Mouse (Mus musculus) layer of hippocampus, adult 9-10 months (tissue): ENCODE measurements at regions not wholly inside any gene's neighbourhood (a gene's known extent, or its start where the extent isn't known, plus 50 kb on each side); places are given as distances from the start of the nearest gene placed in this dataset.
"Not testable (repeated sequence)": the region's sequence is repeated elsewhere in the genome, so short reads cannot be mapped to it uniquely, and the experiment has no call there.

ENCODE experiments used
- DNase-seq: peaks from one replicate; pipeline ENCODE4 v3.0.0; 2022; ENCODE audit warnings: low spot score

DNA sequence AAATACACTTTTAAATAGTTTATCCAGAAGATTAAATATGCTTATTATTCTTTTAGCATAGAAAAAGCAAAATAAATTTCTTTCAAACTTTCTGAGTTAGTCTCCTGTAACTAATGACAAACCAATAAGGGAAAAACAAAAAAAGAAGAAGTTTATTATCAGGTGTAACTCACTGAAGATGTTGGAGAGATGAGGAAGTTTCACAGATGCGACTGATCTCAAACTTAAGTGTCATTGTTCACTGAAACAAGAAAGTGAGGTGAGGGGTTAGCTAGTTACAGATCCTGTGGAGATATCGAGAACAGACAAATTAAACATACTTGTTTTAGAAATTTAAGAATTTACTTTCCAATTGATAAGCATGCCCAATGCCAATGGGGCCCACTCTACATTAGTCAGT, 199.2 kb downstream of the Wdr20rt start:
- no peak for DNase-seq

DNA sequence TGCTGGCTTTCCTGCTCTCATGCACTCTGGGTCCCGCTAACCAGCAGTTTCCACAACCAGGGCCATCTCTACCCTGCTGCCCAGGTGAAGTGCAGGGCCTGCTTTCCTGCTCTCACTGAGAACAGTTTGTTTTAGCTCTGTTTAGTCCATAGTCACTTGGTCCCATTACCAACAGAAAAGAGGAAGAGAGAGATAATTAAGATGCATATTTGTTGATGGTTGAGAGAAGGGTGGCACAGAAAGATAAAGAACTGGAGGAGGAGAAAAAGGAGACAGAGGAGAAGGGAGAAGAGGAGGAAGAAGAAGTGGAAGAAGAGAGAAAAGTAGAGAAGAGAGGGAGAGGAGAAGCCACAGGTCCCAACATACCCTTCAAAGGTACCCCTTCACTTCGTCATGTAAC, 200.1 kb downstream of the Wdr20rt start:
- no peak for DNase-seq

DNA sequence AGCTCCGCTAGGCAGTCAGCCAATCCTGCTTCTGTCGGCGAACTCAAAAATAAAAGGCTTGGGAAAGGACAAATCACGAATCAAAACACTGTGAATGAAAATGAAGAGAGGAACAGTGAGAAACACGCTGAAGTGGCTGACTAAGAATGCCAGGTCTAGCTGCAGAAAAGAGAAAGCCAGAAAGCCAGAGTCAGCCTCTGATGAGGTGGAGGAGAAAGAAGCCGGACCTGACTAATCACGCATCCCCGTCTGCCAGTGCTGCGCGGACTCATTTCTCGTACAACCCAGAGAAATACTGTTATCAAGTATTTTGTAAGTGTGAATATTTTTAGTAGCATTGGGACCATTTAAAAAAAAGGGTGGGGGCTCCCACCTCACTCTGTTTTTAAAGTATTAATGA, 201.6 kb downstream of the Wdr20rt start:
- DNase-seq = no peak

DNA sequence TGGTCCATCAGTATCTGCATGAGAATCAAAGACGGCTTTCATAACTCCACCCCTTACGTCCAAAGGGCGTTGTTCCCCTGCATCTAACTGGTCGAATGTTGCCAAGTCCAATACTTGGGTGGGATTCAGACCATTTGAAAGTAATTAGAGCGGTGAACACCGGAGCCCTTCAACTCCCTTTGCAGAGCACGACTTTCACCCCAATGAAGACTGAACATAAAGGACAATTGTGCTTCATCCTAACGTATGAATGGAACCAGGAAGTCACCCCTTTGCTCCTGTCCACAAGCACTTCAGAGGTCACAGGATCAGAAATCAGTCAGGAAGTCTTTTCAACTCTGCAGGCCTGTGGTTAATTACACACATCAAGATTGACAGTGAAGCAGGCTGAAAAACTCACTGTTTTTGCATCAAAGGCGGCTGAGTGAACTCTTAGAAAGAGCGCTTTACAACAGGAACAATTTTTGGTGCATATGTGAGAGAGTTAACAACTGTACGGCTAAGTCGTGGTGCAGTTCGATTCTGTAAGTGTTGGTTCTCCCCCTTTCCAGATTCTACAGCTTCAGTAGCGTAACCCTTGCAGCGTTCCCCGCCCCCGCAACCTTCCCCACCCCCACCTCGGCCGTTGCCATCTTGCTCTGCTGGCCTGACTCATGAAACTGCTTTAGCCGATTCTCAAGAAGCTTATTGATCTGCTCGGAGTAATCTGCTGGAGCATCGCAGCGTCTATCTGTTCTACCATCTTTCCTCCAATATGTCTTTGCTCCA, 203.1 kb downstream of the Wdr20rt start:
- DNase-seq = no peak

DNA sequence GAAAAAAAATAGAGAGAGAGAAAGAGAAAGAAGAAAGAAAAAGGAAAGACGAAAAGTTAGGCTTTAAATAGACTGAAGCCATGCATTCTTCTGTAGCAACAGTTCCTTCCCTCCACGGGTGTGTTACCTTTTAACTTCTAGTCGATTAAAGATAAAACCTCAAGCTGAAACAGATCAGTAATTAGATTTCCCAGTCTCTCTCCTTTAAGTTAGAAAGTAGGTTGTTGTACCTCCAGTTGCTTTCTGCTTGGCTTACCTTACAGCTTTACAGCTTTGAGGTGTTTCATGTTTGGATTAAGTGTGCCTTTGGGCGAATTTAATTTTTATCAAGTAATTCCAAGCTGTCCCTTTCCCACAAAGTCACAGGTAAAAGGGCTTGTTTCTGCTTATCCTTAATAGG, 225.5 kb downstream of the Wdr20rt start:
- DNase-seq = no peak

DNA sequence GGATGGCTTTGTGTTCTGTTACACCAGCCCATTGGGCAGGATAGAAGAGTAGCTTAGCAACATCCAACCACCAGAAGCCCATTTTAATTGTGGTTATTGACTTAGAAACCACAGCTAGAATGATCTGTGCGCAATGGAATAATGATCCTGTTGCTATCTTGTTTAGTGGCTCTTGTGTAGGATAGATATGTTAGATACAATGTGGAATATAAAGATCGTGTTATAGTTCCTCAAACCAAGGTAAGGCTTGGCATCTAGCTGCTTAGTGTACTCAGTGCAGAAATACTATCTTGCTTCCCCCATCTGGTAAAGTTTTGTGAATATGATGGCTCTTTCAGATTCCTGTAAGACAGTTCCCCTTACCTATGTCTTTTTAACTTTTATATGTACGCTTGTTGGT, 230.4 kb downstream of the Wdr20rt start:
- DNase-seq = no peak

DNA sequence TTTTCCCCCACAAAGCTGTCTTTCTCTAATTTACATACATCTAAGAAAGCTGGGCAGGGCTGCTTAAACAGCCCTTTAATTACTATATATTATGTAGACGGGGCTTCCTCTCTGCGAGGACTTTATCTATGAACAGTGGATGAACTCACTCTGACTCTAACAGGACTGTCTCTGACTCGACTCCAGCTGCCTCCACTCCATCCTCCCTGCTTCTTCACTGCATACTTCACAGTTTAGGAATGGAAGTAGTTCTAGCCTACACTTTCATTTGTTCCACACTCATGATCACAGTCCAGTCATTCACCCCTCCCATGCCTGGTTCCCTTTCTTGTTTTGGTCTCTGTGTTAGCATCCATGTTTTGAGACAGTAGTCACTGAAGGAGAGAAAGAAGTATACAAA, 231.6 kb downstream of the Wdr20rt start:
- no peak for DNase-seq

DNA sequence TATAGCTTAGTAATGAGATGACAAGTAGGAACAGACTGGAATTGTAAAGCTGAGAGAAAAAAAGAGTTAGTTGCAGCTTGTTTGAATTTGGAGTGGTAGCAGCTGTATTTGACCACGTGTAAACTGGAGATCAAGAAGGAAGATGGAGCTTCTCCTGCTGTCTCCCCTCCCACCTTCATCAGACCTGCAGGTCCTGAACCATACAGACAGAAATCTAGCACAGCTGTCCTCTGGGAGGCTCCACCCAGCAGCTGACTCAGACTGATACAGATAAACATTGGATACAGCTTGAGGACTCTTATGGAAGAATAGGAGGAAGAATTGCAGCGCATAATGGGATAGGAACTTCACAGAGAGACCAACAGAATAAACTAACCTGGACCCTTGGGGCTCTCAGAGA, 238.9 kb downstream of the Wdr20rt start:
- DNase-seq = no peak

DNA sequence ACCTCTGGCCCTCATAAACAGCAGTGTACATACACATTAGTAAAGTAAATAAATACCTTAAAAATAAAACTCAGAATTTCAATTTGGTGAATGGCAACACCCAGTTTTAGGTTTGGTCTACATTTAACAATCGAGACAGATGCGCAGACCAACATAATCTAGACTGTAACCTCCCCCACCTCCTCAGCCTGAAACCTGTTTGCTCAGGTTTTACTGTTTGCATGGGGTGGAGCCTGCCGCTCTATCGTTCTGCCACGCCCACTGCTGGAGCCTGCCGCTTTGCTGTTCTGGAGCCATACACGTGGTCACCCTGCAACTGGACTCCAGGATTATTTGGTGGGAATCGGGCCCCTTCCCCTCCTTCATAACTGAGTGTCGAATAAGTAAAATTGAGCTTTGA, 253.4 kb downstream of the Wdr20rt start:
- not testable (repeated sequence) for DNase-seq

DNA sequence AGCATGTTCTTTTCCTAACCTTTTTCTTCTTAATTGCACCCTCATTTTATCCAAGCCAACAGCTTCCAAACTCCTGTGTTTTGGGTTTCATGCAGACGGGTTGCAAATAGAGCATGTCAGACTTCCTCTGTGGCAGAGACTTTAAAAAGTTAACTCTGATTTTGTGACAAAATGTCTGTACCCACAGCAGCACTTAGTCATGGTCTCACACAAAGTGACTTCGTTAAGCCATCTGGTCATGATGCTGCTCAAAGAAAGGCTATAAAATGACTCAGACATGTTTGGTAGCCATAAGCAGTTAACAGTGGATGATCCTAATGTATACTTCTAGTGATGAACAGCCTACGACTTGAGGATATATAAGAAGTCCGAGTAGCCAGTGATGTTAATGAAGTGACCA, 255.5 kb downstream of the Wdr20rt start:
- DNase-seq = no peak

DNA sequence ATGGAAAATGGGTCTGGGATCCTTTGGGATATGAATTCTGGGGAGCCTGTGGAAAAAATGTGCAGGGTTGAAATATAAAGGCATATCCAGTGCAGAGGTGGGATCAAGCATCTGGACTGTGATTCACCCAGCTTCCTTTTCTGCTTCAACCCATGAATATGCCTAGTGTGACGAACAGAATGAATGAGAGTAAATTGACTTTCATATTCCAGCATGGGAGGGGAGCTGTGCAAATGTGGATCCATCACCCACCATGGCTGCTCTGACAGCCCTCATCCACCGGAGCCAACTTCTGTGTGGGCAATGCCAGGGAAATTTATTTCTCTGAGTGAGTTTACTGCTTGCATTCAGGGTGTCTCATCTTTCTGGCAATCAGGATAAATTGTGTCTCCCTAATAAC, 265.8 kb downstream of the Wdr20rt start:
- DNase-seq = no peak

DNA sequence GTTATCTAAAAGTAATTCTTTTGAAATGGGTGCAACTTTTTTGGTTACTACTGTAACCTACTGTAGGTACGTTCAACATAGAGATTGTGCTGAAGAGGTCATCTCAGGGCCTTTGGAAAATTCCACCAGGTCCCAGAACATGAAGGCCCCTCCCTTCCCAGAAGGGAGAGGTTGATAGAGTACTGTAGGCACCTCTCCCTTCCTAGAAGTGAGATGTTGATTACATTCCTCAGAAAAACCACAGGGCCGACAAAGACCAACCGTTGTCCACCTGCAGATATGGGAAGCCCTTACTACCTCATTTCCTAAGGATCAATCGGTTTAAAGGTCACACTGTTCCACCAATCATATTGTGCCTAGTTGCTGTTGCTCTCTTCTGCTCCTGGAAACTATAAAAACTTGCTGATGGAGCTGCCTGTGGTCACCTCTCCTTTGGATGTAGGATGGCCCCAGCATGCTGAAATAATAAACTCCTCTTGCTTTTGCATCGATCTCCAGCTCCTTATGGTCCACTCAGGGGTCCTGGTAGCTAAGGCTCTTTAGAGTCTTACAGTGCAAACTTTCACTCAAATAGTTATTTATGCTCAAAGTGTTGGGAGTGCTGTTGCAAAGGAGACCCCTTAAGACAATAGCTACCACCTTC, 269.2 kb downstream of the Wdr20rt start:
- no peak for DNase-seq

DNA sequence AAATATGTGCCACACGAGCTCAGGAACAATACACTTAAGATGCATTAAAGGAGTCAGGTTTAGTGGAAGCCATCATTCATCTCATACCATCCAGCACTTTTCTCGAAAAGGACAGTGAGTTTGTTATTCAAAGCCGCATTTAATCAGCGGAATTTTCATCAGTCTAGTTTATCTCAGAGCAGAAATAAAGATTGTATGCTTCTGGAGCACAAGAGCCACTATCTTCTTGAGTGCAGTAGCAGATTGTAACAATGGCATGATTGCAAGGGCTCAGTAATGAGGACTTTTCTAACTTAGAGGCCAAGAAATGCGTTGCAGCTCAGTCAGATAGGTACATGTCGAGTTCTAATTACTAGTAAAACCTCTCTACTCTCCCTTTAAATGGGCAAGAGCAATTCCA, 271.3 kb downstream of the Wdr20rt start:
- DNase-seq = no peak

DNA sequence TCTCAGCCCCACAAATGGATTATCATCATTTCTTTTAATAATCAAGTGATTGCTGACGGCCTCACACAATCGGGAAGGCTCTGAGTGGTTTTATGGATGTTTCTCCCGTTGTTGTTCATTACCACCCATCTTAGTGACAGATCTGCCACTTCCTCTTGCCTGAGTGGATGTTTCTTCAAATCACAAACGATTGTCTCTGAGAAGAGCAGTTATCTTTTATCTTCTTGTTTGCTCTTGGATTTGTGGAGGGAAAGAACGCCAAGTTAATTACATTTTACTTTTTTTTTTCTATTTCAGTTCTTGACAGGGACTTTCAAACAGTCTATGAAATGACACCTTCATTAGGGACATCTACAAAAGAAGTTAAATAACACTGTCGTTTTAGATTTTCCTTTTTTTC, 272.3 kb downstream of the Wdr20rt start:
- DNase-seq = no peak

DNA sequence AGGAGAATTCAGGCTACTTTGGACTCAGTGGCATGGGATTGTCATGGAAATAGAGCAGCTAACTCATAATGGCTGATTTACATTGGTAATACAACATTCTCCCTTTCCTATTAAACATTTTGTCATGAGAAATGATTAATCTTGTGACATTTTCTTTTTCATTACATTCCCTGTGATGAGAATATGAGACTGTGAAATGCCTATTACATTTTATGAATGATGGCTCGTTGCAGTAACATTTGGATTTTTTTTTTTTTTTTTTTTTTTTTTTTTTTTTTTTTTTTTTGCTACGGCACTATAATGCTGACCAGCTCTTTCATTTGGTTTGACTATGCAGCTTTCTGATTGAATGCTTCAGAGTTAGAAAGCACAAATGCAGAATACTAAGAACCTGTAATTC, 276.1 kb downstream of the Wdr20rt start:
- DNase-seq = no peak

DNA sequence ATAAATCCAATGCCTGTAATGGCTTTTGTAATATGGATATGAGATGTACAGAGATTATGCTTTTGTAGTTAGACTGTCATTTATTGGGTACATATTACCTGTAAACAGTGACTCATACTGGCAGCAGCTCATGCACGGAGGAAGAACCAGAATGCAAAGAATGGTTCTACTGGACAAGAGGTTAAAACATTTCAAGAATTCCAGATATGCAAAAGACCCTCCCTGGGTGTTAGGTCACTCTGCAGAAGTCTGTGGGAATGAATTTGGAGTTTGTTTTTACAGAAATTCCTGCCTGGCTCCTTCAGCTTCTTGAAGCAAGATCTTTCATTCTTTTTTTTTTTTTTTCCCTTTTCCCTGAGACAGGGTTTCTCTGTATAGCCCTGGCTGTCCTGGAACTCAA, 276.7 kb downstream of the Wdr20rt start:
- no peak for DNase-seq

DNA sequence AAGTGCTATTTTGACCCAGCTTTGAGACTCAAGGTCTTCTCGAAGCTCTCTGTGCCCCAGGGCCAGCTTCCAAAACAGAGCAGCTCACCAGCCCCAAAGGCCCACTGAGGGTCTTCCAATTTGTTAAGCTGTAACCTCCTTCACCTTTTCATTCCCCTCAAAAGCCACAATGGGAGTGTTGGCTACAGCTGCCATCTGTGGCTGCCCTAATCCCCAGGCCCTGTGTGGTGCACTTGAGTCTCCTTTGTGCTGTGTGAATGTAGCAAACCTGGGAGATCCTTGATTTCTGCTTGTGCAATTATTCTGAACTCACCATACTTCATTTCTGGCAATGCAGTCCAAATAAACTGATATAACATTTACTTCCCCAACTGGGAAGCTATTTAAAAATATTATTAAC, 287.8 kb downstream of the Wdr20rt start:
- DNase-seq = no peak

DNA sequence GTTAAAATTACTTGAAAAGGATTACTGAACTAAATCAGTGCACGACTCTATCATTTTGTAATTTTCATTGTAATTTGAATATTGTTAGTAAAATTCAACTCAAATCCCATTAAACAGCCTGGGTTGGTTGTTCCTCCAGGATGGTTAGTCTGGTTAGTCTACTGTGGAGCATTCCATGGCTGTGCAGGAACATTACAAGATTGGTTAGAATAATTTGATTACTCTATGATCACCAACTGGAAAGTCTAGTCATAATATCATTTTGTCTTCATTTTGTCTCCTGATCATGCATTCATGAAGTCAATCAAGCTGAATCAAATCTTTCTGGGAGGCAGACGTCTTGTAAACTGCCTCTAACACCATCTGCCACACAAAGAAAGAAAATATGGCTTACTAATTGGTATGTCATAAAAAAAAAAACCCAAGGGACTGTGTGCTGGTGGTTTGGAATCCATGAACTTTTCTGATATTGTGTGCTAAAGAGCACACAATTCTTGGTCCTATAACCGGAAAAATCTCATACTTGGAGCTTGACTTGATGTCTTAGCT, 308.9 kb downstream of the Wdr20rt start:
- no peak for DNase-seq

DNA sequence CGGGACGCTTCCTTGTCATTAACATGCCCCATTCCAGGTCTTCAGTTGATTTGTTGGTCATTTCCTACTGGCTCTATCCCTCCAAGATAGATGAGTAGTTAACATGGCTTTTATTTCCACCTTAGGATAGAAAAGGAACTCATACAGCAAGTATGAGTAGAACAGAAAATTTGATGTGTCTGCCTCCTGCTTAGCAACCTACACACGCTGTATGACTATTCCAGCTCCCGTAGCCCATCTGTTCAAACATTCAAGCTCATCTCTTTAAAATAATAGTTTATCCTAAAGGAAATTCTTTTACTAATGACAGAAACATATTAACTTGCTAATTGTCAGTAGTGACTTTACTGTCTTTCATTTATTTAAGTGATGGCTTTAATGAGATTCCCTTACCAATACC, 323.0 kb downstream of the Wdr20rt start:
- DNase-seq = no peak

DNA sequence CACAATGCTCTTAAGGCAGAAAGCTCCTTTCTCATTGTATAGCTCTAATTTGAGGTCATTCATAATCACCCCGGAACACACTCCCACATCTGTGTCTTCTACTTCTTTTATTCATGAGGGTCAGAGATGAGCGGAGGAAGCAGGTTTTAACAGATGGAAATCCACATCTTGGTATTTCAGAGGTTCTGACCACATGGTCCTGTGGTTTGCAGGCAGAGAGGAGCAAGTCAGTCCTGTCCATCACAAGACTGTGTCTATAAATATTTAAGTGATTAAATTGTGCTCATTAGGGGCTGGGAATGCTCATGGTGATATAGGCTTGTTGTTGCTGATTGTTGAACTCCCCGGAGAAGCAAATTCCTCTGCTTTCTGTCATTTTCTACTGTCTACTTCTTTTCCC, 326.9 kb downstream of the Wdr20rt start:
- no peak for DNase-seq

DNA sequence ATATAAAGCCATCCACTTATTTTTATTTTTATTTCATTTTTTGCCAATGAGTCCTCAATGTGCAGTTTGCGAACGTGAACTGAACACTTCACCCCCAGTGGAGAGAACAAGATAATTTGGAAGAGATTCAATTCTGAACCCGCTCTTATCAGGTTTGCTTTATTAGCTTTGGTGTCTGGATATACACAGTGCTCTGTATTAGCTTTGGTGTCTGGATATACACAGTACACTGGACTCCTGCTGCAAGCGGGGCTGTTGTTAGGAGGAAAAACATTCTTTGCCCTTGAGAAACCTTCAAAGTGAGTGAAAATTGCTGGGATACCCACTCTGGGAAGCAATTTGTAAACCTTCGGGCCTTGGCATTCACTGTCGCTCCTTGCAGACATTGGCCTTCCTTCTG, 333.7 kb downstream of the Wdr20rt start:
- no peak for DNase-seq

DNA sequence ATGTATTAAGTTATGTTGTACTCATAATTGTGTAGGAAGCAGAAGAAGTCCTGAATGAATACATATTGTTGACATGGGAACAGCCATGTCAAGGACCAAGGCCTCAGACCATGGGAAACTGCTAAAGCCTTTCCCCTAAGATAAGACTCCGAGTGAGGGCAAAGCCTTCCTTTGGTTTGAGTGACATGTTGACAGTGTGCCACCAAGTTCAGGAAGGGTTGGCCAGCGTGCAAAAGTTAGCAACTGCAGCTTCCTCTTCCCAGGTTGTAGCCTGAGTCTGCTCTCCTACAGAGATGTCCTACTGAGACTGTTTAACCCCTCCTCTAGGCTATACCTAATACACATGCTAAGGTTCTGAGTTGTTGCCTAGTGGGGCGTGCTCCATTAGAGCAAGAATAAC, 334.5 kb downstream of the Wdr20rt start:
- DNase-seq = no peak

DNA sequence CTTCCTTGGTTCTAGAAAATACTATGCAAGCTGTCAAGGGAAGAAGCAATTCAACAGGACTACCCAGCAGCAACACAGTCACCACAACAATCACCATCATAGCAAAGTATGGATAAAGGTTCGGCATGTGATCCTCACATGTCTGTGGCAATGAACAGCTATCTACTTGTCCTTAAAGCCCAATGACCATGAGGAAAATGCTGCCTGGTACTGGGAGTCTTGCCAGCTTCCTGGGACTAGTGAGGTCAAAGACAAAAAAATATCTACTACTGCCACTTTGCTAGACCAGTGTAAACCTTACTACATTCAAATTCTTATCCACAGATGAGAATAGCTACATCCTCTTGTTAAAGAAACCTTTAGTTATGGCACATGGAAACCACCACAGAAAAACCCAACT, 346.3 kb downstream of the Wdr20rt start:
- no peak for DNase-seq

DNA sequence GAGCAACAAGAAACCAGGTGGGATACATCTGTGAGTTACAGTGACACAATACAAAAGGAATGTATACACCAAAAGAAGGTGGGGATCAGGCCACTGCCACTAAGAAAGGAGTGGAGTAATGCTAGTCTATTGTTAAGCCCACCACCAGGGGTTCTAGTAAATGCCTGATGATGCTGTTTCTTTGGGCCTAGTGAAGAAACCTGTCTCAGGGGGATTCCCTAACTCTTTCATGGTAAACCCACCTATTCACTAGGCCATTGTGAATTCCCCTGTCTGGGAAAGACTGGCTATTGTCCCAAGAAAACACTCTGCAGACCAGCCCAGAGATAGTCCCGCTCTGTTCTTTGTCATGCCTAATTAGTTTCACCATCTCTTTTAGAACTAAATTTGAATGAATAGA, 368.2 kb downstream of the Wdr20rt start:
- no peak for DNase-seq
